Mouse (Mus musculus) small intestine, adult 2 months (tissue): ENCODE measurements at regions not wholly inside any gene's neighbourhood (a gene's known extent, or its start where the extent isn't known, plus 50 kb on each side); places are given as distances from the start of the nearest gene placed in this dataset.

Experiments used
- CTCF ChIP-seq: fragments of 200-500 bp; IDR thresholded peaks from 2 replicates; pipeline ENCODE4 v1.5.1; 2012; ENCODE audit warnings: low read depth, mild to moderate bottlenecking, control low read depth, inconsistent platforms, low read length, moderate library complexity, mixed read lengths; ENCODE audit not compliant: insufficient replicate concordance, insufficient read length; ENCODE audit errors: extremely low read depth
- POLR2A ChIP-seq: fragments of 200-500 bp; IDR thresholded peaks from 2 replicates; pipeline ENCODE4 v1.6.1; 2012; ENCODE audit warnings: low read depth, mild to moderate bottlenecking, control low read depth, inconsistent platforms, low read length, moderate library complexity

GRCm38 (mm10) chr1:52354041-52354582, 121.1 kb upstream of the Gls start:
- TF ChIP-seq POLR2A (no peak), CTCF (no peak)
